Mouse (Mus musculus) lung, adult 2 months (tissue): ENCODE results near the gene Areg. TPM values are rescaled to one million over a fixed set of nuclear protein-coding genes. Genes with fewer than 3 reads are reported as not detected.

ENCODE experiments used
- DNase-seq: peaks from one replicate; pipeline ENCODE4 v3.0.0; 2022
- H3K4me1 ChIP-seq: fragments of 200-500 bp; 2 replicates; pipeline ENCODE4 v1.6.1; 2011; ENCODE audit warnings: low read length; ENCODE audit not compliant: control insufficient read depth, insufficient read depth
- H3K4me3 ChIP-seq: fragments of 200-500 bp; replicated peaks from 2 replicates; pipeline ENCODE3; 2011; ENCODE audit warnings: low read depth, mild to moderate bottlenecking, control low read depth, low read length; ENCODE audit errors: extremely low read depth
- CTCF ChIP-seq: fragments of 200-500 bp; IDR thresholded peaks from 2 replicates; pipeline ENCODE4 v1.5.1; 2011; ENCODE audit warnings: mild to moderate bottlenecking, low read length, control low read depth; ENCODE audit not compliant: insufficient read depth
- POLR2A ChIP-seq: fragments of 200-500 bp; IDR thresholded peaks from 2 replicates; pipeline ENCODE4 v1.6.1; 2011; ENCODE audit warnings: low read depth, mild to moderate bottlenecking, control low read depth, low read length, borderline replicate concordance; ENCODE audit errors: extremely low read depth
- WGBS: fragments of 180-500 bp; shearing (Covaris S2); methylation state at CpG from one replicate; pipeline ENCODE4 v1.1.7; 2018; 5-methylcytosine and 5-hydroxymethylcytosine counted together
- polyA plus RNA-seq: library from polyadenylated mRNA; depleted of rRNA; stranded (reverse); fragments of >200 nt; gene quantifications from 2 replicates; pipeline ENCODE4 v1.2.3, GENCODE M21; 2012; rRNA removed

Areg gene
- polyA plus RNA-seq, result 4.8 and 14.0 TPM in 2 replicates

GRCm38 (mm10) chr5:91139446-91139873 is at the start of gene Areg:
Gene Areg, plus strand, starts transcription at chr5:91139599.
- peak; percentile 56 for DNase-seq
- Histone ChIP-seq H3K4me3 (peak within 1 kb of the TSS; percentile 42), H3K4me1 (no peaks in the 10 kb centered on the region)
- TF ChIP-seq POLR2A, result no peak
- TF ChIP-seq CTCF, result no peak
- 1% methylated on average over 44 of the region's 44 CpGs for WGBS

GRCm38 (mm10) chr5:91090301-91090700 is 49.1 kb upstream of the Areg start:
- Histone ChIP-seq H3K4me3 (no peak overlapping the region), H3K4me1 (no peaks in the 10 kb centered on the region)
- 73% methylated on average over 3 of the region's 3 CpGs for WGBS
- no peak for TF ChIP-seq POLR2A
- no peak for TF ChIP-seq CTCF
- DNase-seq, result no peak

GRCm38 (mm10) chr5:91097911-91098614 is 41.3 kb upstream of the Areg start:
- 80% methylated on average over 10 of the region's 10 CpGs for WGBS
- Histone ChIP-seq H3K4me3 (no peak overlapping the region), H3K4me1 (no peaks in the 10 kb centered on the region)
- TF ChIP-seq CTCF (no peak), POLR2A (no peak)
- DNase-seq, result no peak

GRCm38 (mm10) chr5:91101742-91102141 is 37.7 kb upstream of the Areg start:
- 93% methylated on average over 5 of the region's 5 CpGs for WGBS
- TF ChIP-seq POLR2A, result no peak
- no peak for TF ChIP-seq CTCF
- H3K4me1 ChIP-seq, result no peaks in the 10 kb centered on the region
- DNase-seq, result no peak
- H3K4me3 ChIP-seq, result no peak overlapping the region

- Histone ChIP-seq H3K4me3 (no peak overlapping the region), H3K4me1 (no peaks in the 10 kb centered on the region)
- WGBS, result 62% methylated on average over 7 of the region's 7 CpGs
- DNase-seq, result no peak
- TF ChIP-seq CTCF, result no peak
- no peak for TF ChIP-seq POLR2A
Measured at GRCm38 (mm10) chr5:91103943-91104665, 35.3 kb upstream of the Areg start.

GRCm38 (mm10) chr5:91106248-91106647 is 33.2 kb upstream of the Areg start:
- no peak for DNase-seq
- H3K4me3 ChIP-seq, result no peak overlapping the region
- 56% methylated on average over 5 of the region's 5 CpGs for WGBS
- TF ChIP-seq POLR2A (no peak), CTCF (no peak)
- H3K4me1 ChIP-seq, result no peaks in the 10 kb centered on the region

GRCm38 (mm10) chr5:91110023-91110670 is 29.3 kb upstream of the Areg start:
- no peak for DNase-seq
- Histone ChIP-seq H3K4me3 (no peak overlapping the region), H3K4me1 (no peaks in the 10 kb centered on the region)
- 74% methylated on average over 6 of the region's 6 CpGs for WGBS
- no peak for TF ChIP-seq CTCF
- TF ChIP-seq POLR2A, result no peak

GRCm38 (mm10) chr5:91111019-91111418 is 28.4 kb upstream of the Areg start:
- TF ChIP-seq POLR2A, result no peak
- no peak for TF ChIP-seq CTCF
- DNase-seq, result no peak
- 76% methylated on average over 8 of the region's 8 CpGs for WGBS

GRCm38 (mm10) chr5:91113967-91114366 is 25.4 kb upstream of the Areg start:
- no peak for DNase-seq
- no peaks in the 10 kb centered on the region for H3K4me1 ChIP-seq
- H3K4me3 ChIP-seq, result no peak overlapping the region
- no peak for TF ChIP-seq POLR2A
- TF ChIP-seq CTCF, result no peak
- 74% methylated on average over 2 of the region's 2 CpGs for WGBS

More at GRCm38 (mm10) chr5:91111019-91111418, 28.4 kb upstream of the Areg start:
- Histone ChIP-seq H3K4me3 (no peak overlapping the region), H3K4me1 (no peaks in the 10 kb centered on the region)
